Mouse (Mus musculus): ENCODE results near the gene Dgcr8. TPM values are rescaled to one million over a fixed set of nuclear protein-coding genes. Genes with fewer than 3 reads are reported as not detected.

Dgcr8 gene
- polyA plus RNA-seq, 1 experiment from 2014 or later: 29.0 TPM

DNA sequence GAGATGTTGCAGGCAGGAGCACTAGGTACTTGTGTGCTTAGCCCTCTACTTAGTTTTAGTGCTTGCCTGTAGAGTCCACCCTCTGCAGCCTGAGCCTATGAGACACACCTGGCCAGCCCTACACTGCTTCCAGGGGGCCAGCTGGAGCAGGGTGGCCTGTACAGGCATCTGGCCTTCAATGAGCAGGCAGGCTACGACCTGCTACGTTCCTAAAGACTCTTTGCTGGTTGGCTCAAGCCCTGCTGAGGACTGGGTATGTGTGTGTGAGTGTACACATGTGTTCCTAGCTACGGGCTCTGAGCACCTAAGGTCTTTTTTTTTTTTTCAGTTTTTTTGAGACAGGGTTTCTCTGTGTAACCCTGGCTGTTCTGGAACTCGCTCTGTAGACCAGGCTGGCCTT lies 57.6 kb downstream of the Dgcr8 start:
- WGBS: 86% methylated on average over 4 of the region's 4 CpGs
- peaks cover 15% of the 10 kb centered on the region for H3K4me1 ChIP-seq (replicated peaks; ENCODE audit: control insufficient read depth, insufficient read depth, low read length)

DNA sequence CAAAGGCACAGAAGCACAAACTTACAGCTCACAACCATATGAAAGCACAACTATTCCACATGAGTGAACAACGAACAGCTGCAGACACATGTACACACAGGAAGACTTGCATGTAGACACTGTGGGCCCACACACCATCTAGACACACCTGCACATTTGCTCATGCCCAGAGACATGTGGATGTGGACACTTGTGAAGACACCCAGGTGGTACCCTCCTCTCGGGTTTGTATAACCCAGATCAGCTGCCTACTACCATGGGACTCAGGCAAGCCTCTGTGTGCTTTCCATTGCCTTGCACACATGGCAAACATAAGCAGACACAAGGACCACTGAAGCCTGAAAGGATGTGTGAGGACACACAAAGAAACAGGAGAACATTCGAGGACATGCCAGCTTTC lies 58.0 kb downstream of the Dgcr8 start:
- no peak overlapping the region for H3K9ac ChIP-seq (ENCODE audit: low read depth, low read length)
- DNase-seq (ENCODE audit: low spot score) (no peak), ATAC-seq (replicated peaks; ENCODE audit: low FRiP score) (no peak)
- H3K27ac ChIP-seq (ENCODE audit: low read depth, low read length): no peak overlapping the region
- no peaks in the 10 kb centered on the region; the same call in 1 of the 2 replicates for H3K36me3 ChIP-seq (ENCODE audit: control insufficient read depth, insufficient read depth, low read length)
- 77% methylated on average over 3 of the region's 3 CpGs for WGBS
- peaks cover 15% of the 10 kb centered on the region for H3K4me1 ChIP-seq (replicated peaks; ENCODE audit: control insufficient read depth, insufficient read depth, low read length)
- H3K9me3 ChIP-seq (ENCODE audit: control insufficient read depth, low read length): no peaks in the 10 kb centered on the region
- H3K4me2 ChIP-seq: no peak overlapping the region
- H3K4me3 ChIP-seq (ENCODE audit: low read depth, low read length): no peak overlapping the region
- H3K27me3 ChIP-seq (replicated peaks; ENCODE audit: control insufficient read depth, insufficient read depth, low read length): peaks cover 6% of the 10 kb centered on the region; the same call in 1 of the 2 replicates

More for the DNA sequence above, 57.6 kb downstream of the Dgcr8 start:
- DNase-seq (ENCODE audit: low spot score) (no peak), ATAC-seq (replicated peaks; ENCODE audit: low FRiP score) (no peak)
- no peak overlapping the region for H3K4me3 ChIP-seq (ENCODE audit: low read depth, low read length)
- no peaks in the 10 kb centered on the region for H3K9me3 ChIP-seq (ENCODE audit: control insufficient read depth, low read length)
- no peak overlapping the region for H3K27ac ChIP-seq (ENCODE audit: low read depth, low read length)
- peaks cover 6% of the 10 kb centered on the region; the same call in 1 of the 2 replicates for H3K27me3 ChIP-seq (replicated peaks; ENCODE audit: control insufficient read depth, insufficient read depth, low read length)
- no peak overlapping the region for H3K4me2 ChIP-seq
- H3K9ac ChIP-seq (ENCODE audit: low read depth, low read length): no peak overlapping the region
- no peaks in the 10 kb centered on the region; the same call in 1 of the 2 replicates for H3K36me3 ChIP-seq (ENCODE audit: control insufficient read depth, insufficient read depth, low read length)

DNA sequence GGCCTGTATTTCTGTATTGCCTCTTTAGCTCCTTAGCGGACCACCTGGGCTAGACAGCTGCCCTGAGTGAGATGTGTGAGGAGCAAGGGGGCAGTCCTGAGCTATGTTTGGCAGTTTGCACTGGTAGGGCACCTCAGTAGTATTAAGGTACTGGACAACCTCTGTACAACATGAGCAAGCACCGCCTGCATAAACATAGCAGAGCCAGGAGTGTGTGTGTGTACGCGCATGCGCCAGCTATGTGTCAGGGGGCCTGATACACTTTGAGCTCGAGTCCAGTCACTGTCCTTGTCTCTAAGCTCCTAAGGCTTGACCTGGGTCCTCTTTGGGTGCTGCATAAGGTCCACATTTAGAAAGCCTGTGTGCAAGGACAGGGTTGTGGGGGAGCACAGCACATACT lies 58.4 kb downstream of the Dgcr8 start:
- Histone ChIP-seq H3K4me3 (ENCODE audit: low read depth, low read length) (no peak overlapping the region), H3K27me3 (replicated peaks; ENCODE audit: control insufficient read depth, insufficient read depth, low read length) (peaks cover 6% of the 10 kb centered on the region; the same call in 1 of the 2 replicates), H3K4me1 (replicated peaks; ENCODE audit: control insufficient read depth, insufficient read depth, low read length) (peaks cover 11% of the 10 kb centered on the region), H3K4me2 (no peak overlapping the region), H3K9me3 (ENCODE audit: control insufficient read depth, low read length) (no peaks in the 10 kb centered on the region), H3K36me3 (ENCODE audit: control insufficient read depth, insufficient read depth, low read length) (no peaks in the 10 kb centered on the region; the same call in 1 of the 2 replicates), H3K9ac (ENCODE audit: low read depth, low read length) (no peak overlapping the region), H3K27ac (ENCODE audit: low read depth, low read length) (no peak overlapping the region)
- DNase-seq (ENCODE audit: low spot score) (no peak), ATAC-seq (replicated peaks; ENCODE audit: low FRiP score) (no peak)
- WGBS: 91% methylated on average over 6 of the region's 6 CpGs

DNA sequence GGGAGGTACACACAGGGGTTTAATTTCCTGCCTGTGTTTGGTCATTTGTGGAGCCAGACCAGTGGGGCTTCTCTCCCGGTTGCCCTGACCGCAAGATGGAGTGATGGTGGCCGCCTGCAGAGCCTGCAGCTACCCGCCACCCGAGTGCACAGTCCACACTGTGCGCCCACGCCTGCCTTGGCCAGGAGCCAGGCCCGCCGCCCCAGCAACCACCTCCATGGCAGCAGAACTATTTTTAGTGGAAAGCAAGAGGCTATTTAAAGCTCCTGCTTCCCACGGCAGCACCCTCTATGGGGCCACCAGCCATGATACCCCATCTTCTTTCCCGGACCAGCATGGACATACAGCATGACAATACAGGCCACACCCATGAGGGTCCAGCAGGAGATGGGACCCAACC lies 59.4 kb downstream of the Dgcr8 start:
- H3K9me3 ChIP-seq (ENCODE audit: control insufficient read depth, low read length): no peaks in the 10 kb centered on the region
- DNase-seq (ENCODE audit: low spot score) (no peak), ATAC-seq (replicated peaks; ENCODE audit: low FRiP score) (no peak)
- H3K36me3 ChIP-seq (ENCODE audit: control insufficient read depth, insufficient read depth, low read length): no peaks in the 10 kb centered on the region; the same call in 1 of the 2 replicates
- H3K9ac ChIP-seq (ENCODE audit: low read depth, low read length): no peak overlapping the region
- H3K27ac ChIP-seq (ENCODE audit: low read depth, low read length): no peak overlapping the region
- 0 out of 2 replicates have a peak, but pooled peaks cover under 1% of the 10 kb centered on the region for H3K27me3 ChIP-seq (replicated peaks; ENCODE audit: control insufficient read depth, insufficient read depth, low read length)
- no peak overlapping the region for H3K4me3 ChIP-seq (ENCODE audit: low read depth, low read length)
- 84% methylated on average over 11 of the region's 11 CpGs for WGBS
- H3K4me2 ChIP-seq: no peak overlapping the region
- H3K4me1 ChIP-seq (replicated peaks; ENCODE audit: control insufficient read depth, insufficient read depth, low read length): peaks cover 7% of the 10 kb centered on the region; the same call in 1 of the 2 replicates

DNA sequence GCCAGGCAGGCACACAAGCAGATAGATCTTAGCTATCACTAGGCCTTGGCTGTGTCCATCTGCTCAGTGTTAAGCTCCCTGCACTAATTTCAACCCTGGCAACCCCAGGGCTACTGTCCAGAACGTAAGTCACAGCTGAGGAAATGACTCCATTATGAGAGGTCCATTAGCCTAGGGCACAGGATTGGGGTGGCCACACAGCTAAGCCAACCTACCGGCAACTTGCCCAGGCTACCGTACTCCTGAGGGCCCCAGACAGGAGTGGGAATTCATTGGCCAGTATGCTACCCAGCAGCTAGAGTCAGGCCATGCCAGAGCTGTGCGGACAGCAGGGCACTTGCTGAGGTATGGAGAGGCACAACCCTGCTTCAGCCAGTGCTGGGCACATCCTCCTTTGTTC lies 60.2 kb downstream of the Dgcr8 start:
- Histone ChIP-seq H3K9ac (ENCODE audit: low read depth, low read length) (no peak overlapping the region), H3K36me3 (ENCODE audit: control insufficient read depth, insufficient read depth, low read length) (peaks cover 5% of the 10 kb centered on the region; the same call in 1 of the 2 replicates), H3K4me2 (no peak overlapping the region), H3K27me3 (replicated peaks; ENCODE audit: control insufficient read depth, insufficient read depth, low read length) (no peaks in the 10 kb centered on the region), H3K27ac (ENCODE audit: low read depth, low read length) (no peak overlapping the region), H3K4me1 (replicated peaks; ENCODE audit: control insufficient read depth, insufficient read depth, low read length) (peaks cover 2% of the 10 kb centered on the region; the same call in 1 of the 2 replicates), H3K4me3 (ENCODE audit: low read depth, low read length) (no peak overlapping the region), H3K9me3 (ENCODE audit: control insufficient read depth, low read length) (no peaks in the 10 kb centered on the region)
- 89% methylated on average over 4 of the region's 4 CpGs for WGBS
- no peak for DNase-seq (ENCODE audit: low spot score)
- no peak for ATAC-seq (replicated peaks; ENCODE audit: low FRiP score)

DNA sequence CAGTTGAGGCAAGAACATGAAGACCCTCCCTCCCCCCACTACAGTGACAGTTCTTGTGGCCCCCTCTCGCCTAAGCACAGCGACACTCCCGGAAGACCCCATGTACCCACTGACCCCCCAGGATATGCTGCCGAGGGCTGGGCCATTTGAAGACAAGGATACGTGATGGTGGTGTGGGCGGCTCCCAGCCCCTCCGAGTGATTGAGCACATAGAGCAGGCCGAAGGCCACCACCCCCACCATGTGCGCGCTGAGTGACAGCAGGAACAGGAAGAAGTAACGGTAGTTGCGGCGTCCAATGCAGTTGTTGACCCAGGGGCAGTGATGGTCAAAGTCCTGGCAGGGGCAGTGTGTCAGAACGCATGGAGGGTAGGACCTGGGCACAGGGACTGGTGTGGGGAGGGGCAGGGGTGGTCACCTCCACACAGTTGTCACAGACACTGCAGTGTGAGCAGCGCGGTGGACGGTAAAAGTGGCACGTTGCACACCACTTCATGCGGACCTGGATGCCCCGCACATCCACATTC lies 61.1 kb downstream of the Dgcr8 start:
- ATAC-seq (replicated peaks; ENCODE audit: low FRiP score) (no peak), DNase-seq (ENCODE audit: low spot score) (no peak)
- H3K4me1 ChIP-seq (replicated peaks; ENCODE audit: control insufficient read depth, insufficient read depth, low read length): peaks cover 2% of the 10 kb centered on the region; the same call in 1 of the 2 replicates
- WGBS: 86% methylated on average over 20 of the region's 20 CpGs
- H3K9ac ChIP-seq (ENCODE audit: low read depth, low read length): no peak overlapping the region
- H3K4me2 ChIP-seq: no peak overlapping the region
- no peak overlapping the region for H3K4me3 ChIP-seq (ENCODE audit: low read depth, low read length)
- H3K27me3 ChIP-seq (replicated peaks; ENCODE audit: control insufficient read depth, insufficient read depth, low read length): no peaks in the 10 kb centered on the region
- H3K27ac ChIP-seq (ENCODE audit: low read depth, low read length): no peak overlapping the region
- H3K9me3 ChIP-seq (ENCODE audit: control insufficient read depth, low read length): no peaks in the 10 kb centered on the region
- H3K36me3 ChIP-seq (ENCODE audit: control insufficient read depth, insufficient read depth, low read length): peaks cover 5% of the 10 kb centered on the region; the same call in 1 of the 2 replicates

DNA sequence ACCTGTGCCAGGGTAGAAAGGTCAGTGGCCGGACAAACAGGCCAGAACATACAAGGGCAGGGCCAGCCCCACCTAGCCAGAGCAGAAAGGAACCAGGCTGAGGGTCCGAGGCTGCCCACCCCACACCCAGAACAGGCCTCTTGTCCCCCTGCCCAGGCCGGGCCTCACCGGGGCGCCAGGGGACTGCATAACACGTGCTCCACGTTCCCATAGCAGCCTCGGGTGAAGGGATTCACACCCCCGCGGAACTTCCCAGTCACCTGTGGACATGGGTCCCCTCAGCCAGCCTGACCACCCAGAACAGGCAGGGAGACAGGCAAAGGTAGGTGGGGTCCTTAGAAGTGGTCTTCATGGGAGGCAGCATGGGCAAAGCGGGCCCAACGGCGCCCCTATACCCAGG lies 61.9 kb downstream of the Dgcr8 start:
- 89% methylated on average over 13 of the region's 13 CpGs for WGBS
- H3K9ac ChIP-seq (ENCODE audit: low read depth, low read length): no peak overlapping the region
- H3K27me3 ChIP-seq (replicated peaks; ENCODE audit: control insufficient read depth, insufficient read depth, low read length): no peaks in the 10 kb centered on the region
- H3K4me2 ChIP-seq: no peak overlapping the region
- H3K36me3 ChIP-seq (ENCODE audit: control insufficient read depth, insufficient read depth, low read length): peaks cover 8% of the 10 kb centered on the region; the same call in 1 of the 2 replicates
- no peaks in the 10 kb centered on the region for H3K9me3 ChIP-seq (ENCODE audit: control insufficient read depth, low read length)
- no peak for ATAC-seq (replicated peaks; ENCODE audit: low FRiP score)
- no peak overlapping the region for H3K4me3 ChIP-seq (ENCODE audit: low read depth, low read length)
- DNase-seq (ENCODE audit: low spot score): no peak
- peaks cover 2% of the 10 kb centered on the region; the same call in 1 of the 2 replicates for H3K4me1 ChIP-seq (replicated peaks; ENCODE audit: control insufficient read depth, insufficient read depth, low read length)
- H3K27ac ChIP-seq (ENCODE audit: low read depth, low read length): no peak overlapping the region

DNA sequence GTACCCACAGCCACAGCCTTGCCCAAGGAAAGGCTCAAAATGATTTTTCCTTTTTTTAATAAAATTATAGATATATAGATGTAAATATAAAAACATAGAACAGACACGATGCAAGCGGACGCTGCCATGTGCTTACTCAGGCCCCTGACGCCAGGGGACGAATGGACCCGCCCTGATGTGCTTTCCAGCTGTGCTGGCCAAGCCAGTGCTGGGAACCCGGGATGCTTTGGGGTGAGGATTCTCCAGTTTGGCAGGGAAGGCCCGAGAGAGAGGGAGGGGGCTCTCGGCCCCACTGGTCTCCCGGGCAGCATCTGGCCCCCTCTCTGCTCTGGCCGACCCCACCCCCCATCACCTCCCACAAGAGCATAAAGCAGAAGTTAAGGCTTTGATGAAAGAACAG lies 66.9 kb downstream of the Dgcr8 start:
- H3K4me1 ChIP-seq (replicated peaks; ENCODE audit: control insufficient read depth, insufficient read depth, low read length): 0 out of 2 replicates have a peak, but pooled peaks cover 4% of the 10 kb centered on the region
- WGBS: 84% methylated on average over 11 of the region's 11 CpGs
- H3K27me3 ChIP-seq (replicated peaks; ENCODE audit: control insufficient read depth, insufficient read depth, low read length): no peaks in the 10 kb centered on the region
- H3K36me3 ChIP-seq (ENCODE audit: control insufficient read depth, insufficient read depth, low read length): peaks cover 8% of the 10 kb centered on the region; the same call in 1 of the 2 replicates
- ATAC-seq (replicated peaks; ENCODE audit: low FRiP score) (no peak), DNase-seq (ENCODE audit: low spot score) (no peak)
- no peaks in the 10 kb centered on the region for H3K9me3 ChIP-seq (ENCODE audit: control insufficient read depth, low read length)
- H3K27ac ChIP-seq (ENCODE audit: low read depth, low read length): no peak overlapping the region
- no peak overlapping the region for H3K4me3 ChIP-seq (ENCODE audit: low read depth, low read length)
- H3K4me2 ChIP-seq: no peak overlapping the region
- H3K9ac ChIP-seq (ENCODE audit: low read depth, low read length): no peak overlapping the region

DNA sequence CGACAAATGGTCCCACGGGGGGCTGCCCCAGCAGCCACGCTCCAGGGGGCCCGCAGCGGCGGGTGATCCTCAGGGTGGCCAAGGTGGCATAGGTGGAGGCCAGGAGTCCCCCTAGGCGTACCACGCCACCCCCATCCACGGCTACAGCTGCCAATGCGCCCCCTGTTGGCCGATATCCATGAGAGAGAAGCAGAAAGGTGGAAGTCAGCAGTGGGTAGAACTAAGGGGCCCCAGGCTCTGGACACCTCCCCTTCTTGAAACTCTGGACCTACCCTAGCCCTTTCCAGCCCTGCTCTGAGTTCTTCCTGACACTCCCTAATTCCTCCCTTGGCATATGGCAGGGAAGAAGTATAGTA lies 67.5 kb downstream of the Dgcr8 start:
- no peaks in the 10 kb centered on the region for H3K9me3 ChIP-seq (ENCODE audit: control insufficient read depth, low read length)

More for the DNA sequence above, 67.5 kb downstream of the Dgcr8 start:
- peaks cover 8% of the 10 kb centered on the region; the same call in 1 of the 2 replicates for H3K36me3 ChIP-seq (ENCODE audit: control insufficient read depth, insufficient read depth, low read length)
- no peak overlapping the region for H3K27ac ChIP-seq (ENCODE audit: low read depth, low read length)
- no peak overlapping the region for H3K4me2 ChIP-seq
- 73% methylated on average over 11 of the region's 11 CpGs for WGBS
- ATAC-seq (replicated peaks; ENCODE audit: low FRiP score) (no peak), DNase-seq (ENCODE audit: low spot score) (no peak)
- H3K27me3 ChIP-seq (replicated peaks; ENCODE audit: control insufficient read depth, insufficient read depth, low read length): no peaks in the 10 kb centered on the region
- no peak overlapping the region for H3K9ac ChIP-seq (ENCODE audit: low read depth, low read length)
- H3K4me3 ChIP-seq (ENCODE audit: low read depth, low read length): no peak overlapping the region
- H3K4me1 ChIP-seq (replicated peaks; ENCODE audit: control insufficient read depth, insufficient read depth, low read length): 0 out of 2 replicates have a peak, but pooled peaks cover 4% of the 10 kb centered on the region
